Mouse (Mus musculus): ENCODE results near the gene B4galt3. TPM values are rescaled to one million over a fixed set of nuclear protein-coding genes. Genes with fewer than 3 reads are reported as not detected.

B4galt3 gene
- polyA plus RNA-seq, 1 experiment, result 72.0 TPM

DNA sequence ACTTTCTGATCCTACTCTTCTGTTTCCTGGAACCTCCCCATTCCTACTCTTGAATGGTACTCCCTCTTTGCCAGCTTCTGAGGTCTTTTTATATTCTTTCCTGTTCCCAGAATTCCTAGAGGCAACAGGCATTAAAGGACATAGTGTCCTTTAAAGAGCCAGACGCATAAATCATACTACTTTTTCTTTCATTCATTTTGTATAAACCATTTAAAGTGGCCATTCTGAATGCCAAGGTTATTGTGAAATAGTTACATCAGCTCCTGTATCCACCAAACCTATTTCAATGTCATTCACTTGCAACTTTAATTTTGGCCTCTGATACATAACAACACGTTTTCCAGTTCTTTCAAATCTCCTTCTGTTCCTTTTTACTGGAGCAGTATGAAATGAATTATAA, 39.2 kb downstream of the B4galt3 start:
- DNase-seq, result no peak
- TF ChIP-seq POLR2A (IDR thresholded peaks at IDR 0.05; ENCODE audit: borderline replicate concordance, extremely low read depth, low read depth, low read length) (no peak), CTCF (IDR thresholded peaks at IDR 0.05; ENCODE audit: insufficient read depth, low read length) (no peak)
- Histone ChIP-seq H3K4me3 (replicated peaks; ENCODE audit: extremely low read depth, low read depth, low read length) (no peak overlapping the region), H3K4me1 (ENCODE audit: control insufficient read depth, insufficient read depth, low read length) (no peaks in the 10 kb centered on the region)
- 47% methylated on average over 2 of the region's 2 CpGs for WGBS

DNA sequence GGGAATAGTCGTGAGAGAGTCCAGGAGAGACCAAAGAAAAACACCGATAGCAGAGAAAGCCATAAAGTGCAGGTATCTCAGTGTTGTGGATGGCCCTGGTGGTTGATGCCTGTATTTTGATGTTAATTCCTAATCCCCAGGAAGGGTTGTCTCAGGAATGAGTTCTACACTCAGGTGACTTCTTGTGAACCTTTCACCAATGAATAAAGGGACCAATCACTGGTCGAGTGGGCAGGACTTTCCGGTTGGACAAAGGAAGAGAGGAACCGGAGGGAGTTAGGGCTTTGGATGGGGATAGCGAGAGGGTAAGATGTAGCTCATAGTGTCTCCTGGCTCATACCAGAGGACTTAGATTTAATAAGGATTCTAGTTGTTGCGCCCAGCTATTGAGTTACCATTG, 49.6 kb downstream of the B4galt3 start:
- TF ChIP-seq POLR2A (IDR thresholded peaks at IDR 0.05; ENCODE audit: borderline replicate concordance, extremely low read depth, low read depth, low read length), result no peak
- TF ChIP-seq CTCF (IDR thresholded peaks at IDR 0.05; ENCODE audit: insufficient read depth, low read length), result no peak
- 24% methylated on average over 7 of the region's 7 CpGs for WGBS
- Histone ChIP-seq H3K4me1 (ENCODE audit: control insufficient read depth, insufficient read depth, low read length) (no peaks in the 10 kb centered on the region), H3K4me3 (replicated peaks; ENCODE audit: extremely low read depth, low read depth, low read length) (no peak overlapping the region)
- DNase-seq, result no peak

DNA sequence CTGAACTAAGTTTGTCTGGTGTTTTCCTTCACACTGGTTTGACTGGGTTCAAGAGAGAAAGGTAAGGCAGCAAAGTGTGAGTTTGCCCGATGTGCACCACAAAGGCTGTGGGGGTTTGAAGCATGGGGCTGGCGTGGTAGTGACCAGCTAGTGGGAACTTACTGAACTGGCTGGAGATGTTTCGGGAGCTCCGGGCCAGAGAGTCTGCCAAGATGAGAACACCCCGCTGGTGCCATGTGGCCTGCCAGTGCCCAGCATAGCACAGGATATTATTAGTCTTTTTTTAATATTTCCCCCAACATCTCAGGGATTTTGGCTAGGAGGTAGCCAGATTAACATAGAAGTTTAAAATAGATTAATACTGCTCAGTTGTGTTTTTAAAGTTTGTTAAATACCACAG, 50.0 kb downstream of the B4galt3 start:
- TF ChIP-seq POLR2A (IDR thresholded peaks at IDR 0.05; ENCODE audit: borderline replicate concordance, extremely low read depth, low read depth, low read length), result no peak
- no peak for TF ChIP-seq CTCF (IDR thresholded peaks at IDR 0.05; ENCODE audit: insufficient read depth, low read length)
- WGBS, result 25% methylated on average over 5 of the region's 5 CpGs
- H3K4me3 ChIP-seq (replicated peaks; ENCODE audit: extremely low read depth, low read depth, low read length), result no peak overlapping the region
- H3K4me1 ChIP-seq (ENCODE audit: control insufficient read depth, insufficient read depth, low read length), result no peaks in the 10 kb centered on the region
- no peak for DNase-seq

DNA sequence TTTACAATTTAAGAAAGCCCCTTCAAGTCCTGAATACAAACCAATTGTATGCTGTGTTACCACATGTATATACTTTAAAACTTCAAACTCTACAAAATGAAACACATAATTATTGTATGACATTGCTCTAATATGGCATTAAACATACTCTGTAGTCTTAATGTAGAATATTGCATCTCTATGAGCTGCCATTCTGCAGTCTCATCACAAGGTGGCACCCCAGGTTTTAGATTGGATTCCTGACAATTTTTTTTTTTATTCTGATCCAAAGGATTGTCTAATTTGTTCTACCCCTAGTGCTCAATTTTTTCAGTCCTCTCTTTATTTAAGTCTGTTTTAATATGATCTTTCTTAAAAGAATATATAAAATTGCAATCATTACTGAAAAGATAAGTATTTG, 51.3 kb downstream of the B4galt3 start:
- Histone ChIP-seq H3K4me3 (replicated peaks; ENCODE audit: extremely low read depth, low read depth, low read length) (no peak overlapping the region), H3K4me1 (ENCODE audit: control insufficient read depth, insufficient read depth, low read length) (no peaks in the 10 kb centered on the region)
- no peak for DNase-seq
- no peak for TF ChIP-seq POLR2A (IDR thresholded peaks at IDR 0.05; ENCODE audit: borderline replicate concordance, extremely low read depth, low read depth, low read length)
- 0 out of 2 replicates have a peak, but pooled peaks have one; percentile 1 for TF ChIP-seq CTCF (IDR thresholded peaks at IDR 0.05; ENCODE audit: insufficient read depth, low read length)

DNA sequence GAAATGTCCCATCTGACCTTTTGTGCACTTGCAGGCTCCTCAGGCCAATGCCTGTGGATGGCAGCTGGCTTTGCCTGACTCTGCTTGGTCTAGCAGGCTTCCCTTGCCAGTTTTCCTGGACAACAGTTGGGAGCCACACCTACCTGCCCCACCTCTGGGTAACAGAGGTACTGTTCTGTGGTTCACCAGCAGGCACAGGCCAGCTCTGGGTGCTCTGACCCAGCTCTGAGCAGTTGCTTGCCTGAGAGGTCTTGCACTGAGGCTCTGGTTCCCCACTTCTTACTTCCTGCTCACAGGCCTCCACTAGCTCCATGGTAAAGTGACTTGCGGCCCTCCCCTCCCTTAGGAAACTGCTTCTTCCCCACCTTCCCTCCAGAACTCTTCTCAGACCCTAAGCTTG, 51.9 kb downstream of the B4galt3 start:
- no peak for TF ChIP-seq CTCF (IDR thresholded peaks at IDR 0.05; ENCODE audit: insufficient read depth, low read length)
- no peak for TF ChIP-seq POLR2A (IDR thresholded peaks at IDR 0.05; ENCODE audit: borderline replicate concordance, extremely low read depth, low read depth, low read length)
- DNase-seq, result no peak
- H3K4me3 ChIP-seq (replicated peaks; ENCODE audit: extremely low read depth, low read depth, low read length), result no peak overlapping the region
- no peaks in the 10 kb centered on the region for H3K4me1 ChIP-seq (ENCODE audit: control insufficient read depth, insufficient read depth, low read length)
- 80% methylated on average over 1 of the region's 1 CpGs for WGBS

DNA sequence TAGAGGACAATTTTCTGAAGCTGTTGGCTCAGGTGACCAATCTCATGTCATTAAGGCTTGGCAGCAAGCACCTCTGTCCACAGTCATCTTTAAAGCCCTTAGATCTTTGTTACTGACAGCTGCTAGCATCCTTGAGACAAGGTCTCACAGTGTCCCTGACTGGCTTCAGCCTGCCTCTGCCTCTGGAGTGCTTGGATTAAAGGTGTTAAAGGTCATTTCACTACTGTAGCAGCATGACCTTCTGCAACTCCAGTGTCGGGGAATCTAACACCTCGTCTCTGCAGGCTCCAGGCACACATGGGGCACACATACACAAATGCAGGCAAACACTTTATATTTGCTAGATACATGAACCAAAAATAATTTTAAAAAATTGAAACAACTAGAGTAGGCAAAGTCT, 55.4 kb downstream of the B4galt3 start:
- no peak for DNase-seq
- WGBS, result 74% methylated on average over 2 of the region's 2 CpGs
- H3K4me3 ChIP-seq (replicated peaks; ENCODE audit: extremely low read depth, low read depth, low read length), result no peak overlapping the region
- no peak for TF ChIP-seq POLR2A (IDR thresholded peaks at IDR 0.05; ENCODE audit: borderline replicate concordance, extremely low read depth, low read depth, low read length)
- no peak for TF ChIP-seq CTCF (IDR thresholded peaks at IDR 0.05; ENCODE audit: insufficient read depth, low read length)
- peaks cover 5% of the 10 kb centered on the region for H3K4me1 ChIP-seq (ENCODE audit: control insufficient read depth, insufficient read depth, low read length)

Other genes with a start within 250 kb of the B4galt3 start
- gene Fcgr3, start 205.4 kb upstream of the B4galt3 start, polyA plus RNA-seq (2012; rRNA removed), result 19.5 and 23.3 TPM in 2 replicates
- 28.2 and 45.5 TPM in 2 replicates for gene Cfap126, start 156.4 kb upstream of the B4galt3 start, polyA plus RNA-seq (2012; rRNA removed)
- 136 and 191 TPM in 2 replicates for gene Sdhc, start 119.7 kb upstream of the B4galt3 start, polyA plus RNA-seq (2012; rRNA removed)
- 15.9 and 24.9 TPM in 2 replicates for gene Mpz, start 119.6 kb upstream of the B4galt3 start, polyA plus RNA-seq (2012; rRNA removed)
- 37.5 and 59.8 TPM in 2 replicates for gene Pcp4l1, start 74.1 kb upstream of the B4galt3 start, polyA plus RNA-seq (2012; rRNA removed)
- gene Nr1i3, start 56.4 kb upstream of the B4galt3 start, polyA plus RNA-seq (2012; rRNA removed), result 0.25 TPM in 1 of 2 replicates, not detected in the other
- 25.7 and 28.8 TPM in 2 replicates for gene Tomm40l, start 47.8 kb upstream of the B4galt3 start, polyA plus RNA-seq (2012; rRNA removed)
- gene Apoa2, start 45.3 kb upstream of the B4galt3 start, polyA plus RNA-seq (2012; rRNA removed), result 4.7 and 7.2 TPM in 2 replicates
- gene Fcer1g, start 36.0 kb upstream of the B4galt3 start, polyA plus RNA-seq (2012; rRNA removed), result 117 and 158 TPM in 2 replicates
- gene Adamts4, start 19.9 kb upstream of the B4galt3 start, polyA plus RNA-seq (2012; rRNA removed), result 1.2 and 1.3 TPM in 2 replicates
- 78.8 and 118 TPM in 2 replicates for gene Ndufs2, start 18.9 kb upstream of the B4galt3 start, polyA plus RNA-seq (2012; rRNA removed)
- gene Ppox, start 10.9 kb downstream of the B4galt3 start, polyA plus RNA-seq (2012; rRNA removed), result 40.6 and 49.0 TPM in 2 replicates
- 42.3 and 51.2 TPM in 2 replicates for gene Usp21, start 17.7 kb downstream of the B4galt3 start, polyA plus RNA-seq (2012; rRNA removed)
- gene Ufc1, start 24.7 kb downstream of the B4galt3 start, polyA plus RNA-seq (2012; rRNA removed), result 18.8 and 22.2 TPM in 2 replicates
- gene Dedd, start 58.8 kb downstream of the B4galt3 start, polyA plus RNA-seq (2012; rRNA removed), result 34.5 and 47.0 TPM in 2 replicates
- gene Nit1, start 75.3 kb downstream of the B4galt3 start, polyA plus RNA-seq (2012; rRNA removed), result 42.7 and 44.1 TPM in 2 replicates
- 9.0 and 20.0 TPM in 2 replicates for gene Pfdn2, start 75.3 kb downstream of the B4galt3 start, polyA plus RNA-seq (2012; rRNA removed)
- 1.9 and 3.4 TPM in 2 replicates for gene Klhdc9, start 90.5 kb downstream of the B4galt3 start, polyA plus RNA-seq (2012; rRNA removed)
- gene Nectin4, start 99.8 kb downstream of the B4galt3 start, polyA plus RNA-seq (2012; rRNA removed), result 10.3 and 19.2 TPM in 2 replicates
- 11.6 and 17.5 TPM in 2 replicates for gene Arhgap30, start 118.6 kb downstream of the B4galt3 start, polyA plus RNA-seq (2012; rRNA removed)
- gene Usf1, start 141.0 kb downstream of the B4galt3 start, polyA plus RNA-seq (2012; rRNA removed), result 95.3 and 107 TPM in 2 replicates
- gene Tstd1, start 148.5 kb downstream of the B4galt3 start, polyA plus RNA-seq (2012; rRNA removed), result 8.9 and 16.2 TPM in 2 replicates
- 108 and 149 TPM in 2 replicates for gene F11r, start 167.2 kb downstream of the B4galt3 start, polyA plus RNA-seq (2012; rRNA removed)
- 2.8 and 3.3 TPM in 2 replicates for gene Alyref2, start 233.2 kb downstream of the B4galt3 start, polyA plus RNA-seq (2012; rRNA removed)

Measured in lung, adult 2 months (tissue).